Mouse (Mus musculus) testis, adult 2 months (tissue): ENCODE results near the gene Pank3.

ENCODE experiments used
- CTCF ChIP-seq: fragments of 200-500 bp; IDR thresholded peaks from 2 replicates; pipeline ENCODE4 v1.5.1; 2012; ENCODE audit warnings: low read depth, mild to moderate bottlenecking, inconsistent platforms, low read length, moderate library complexity; ENCODE audit not compliant: control insufficient read depth, insufficient read depth, insufficient replicate concordance
- POLR2A ChIP-seq: fragments of 200-500 bp; IDR thresholded peaks from 2 replicates; pipeline ENCODE4 v1.6.1; 2012; ENCODE audit warnings: low read depth, mild to moderate bottlenecking, inconsistent platforms, low read length, moderate library complexity; ENCODE audit not compliant: control insufficient read depth

- peak; percentile 82; the same call in 1 of the 2 replicates for TF ChIP-seq CTCF
- no peak for TF ChIP-seq POLR2A
These were observed 32.5 kb upstream of the Pank3 start for GRCm38 (mm10) chr11:35736817-35737216.
